Mouse (Mus musculus) intestine, embryonic 14.5 days (tissue): Measurements from ENCODE around the gene Ccdc92. TPM values are rescaled to one million over a fixed set of nuclear protein-coding genes. Genes with fewer than 3 reads are reported as not detected.

ENCODE experiments used
- ATAC-seq: fragments of 200-750 bp; cut with Nextera tagmentation; replicated peaks from 2 replicates; pipeline ENCODE4 v1.8.0; 2017; ENCODE audit warnings: low read depth, moderate number of reproducible peaks, moderate TSS enrichment, moderate library complexity; ENCODE audit not compliant: low FRiP score, low TSS enrichment
- DNase-seq: peaks from one replicate; pipeline ENCODE4 v3.0.0-alpha.2; 2018; ENCODE audit warnings: low spot score
- H3K27ac ChIP-seq: fragments of 300-500 bp; sonication (generic); 2 replicates; pipeline ENCODE4 v1.5.1; 2014; ENCODE audit warnings: low read depth, mild to moderate bottlenecking, control low read depth
- H3K27me3 ChIP-seq: fragments of 300-500 bp; sonication (generic); replicated peaks from 2 replicates; pipeline ENCODE4 v1.6.1; 2014; ENCODE audit warnings: low read length, control low read depth; ENCODE audit not compliant: control insufficient read depth, insufficient read depth
- H3K36me3 ChIP-seq: fragments of 300-500 bp; sonication (generic); 2 replicates; pipeline ENCODE4 v1.6.1; 2014; ENCODE audit warnings: low read length, control low read depth; ENCODE audit not compliant: control insufficient read depth, insufficient read depth
- H3K4me1 ChIP-seq: fragments of 300-500 bp; sonication (generic); replicated peaks from 2 replicates; pipeline ENCODE4 v1.6.1; 2014; ENCODE audit warnings: low read length, control low read depth, mixed read lengths; ENCODE audit not compliant: control insufficient read depth, insufficient read depth
- H3K4me2 ChIP-seq: fragments of 300-500 bp; sonication (generic); 2 replicates; pipeline ENCODE4 v1.6.1; 2014; ENCODE audit warnings: low read length
- H3K4me3 ChIP-seq: fragments of 300-500 bp; sonication (generic); 2 replicates; pipeline ENCODE4 v1.5.1; 2014; ENCODE audit warnings: low read depth, low read length, control low read depth, mixed read lengths
- H3K9ac ChIP-seq: fragments of 300-500 bp; sonication (generic); 2 replicates; pipeline ENCODE4 v1.6.1; 2014; ENCODE audit warnings: mild to moderate bottlenecking, low read length
- H3K9me3 ChIP-seq: fragments of 300-500 bp; sonication (generic); 2 replicates; pipeline ENCODE4 v1.6.1; 2016; ENCODE audit warnings: low read length, control low read depth; ENCODE audit not compliant: control insufficient read depth
- WGBS: fragments of 180-500 bp; shearing (Covaris S2); extraction: QIAGEN DNeasy Blood & Tissue Kit; methylation state at CpG from one replicate; pipeline ENCODE4 v1.1.7; 2014; 5-methylcytosine and 5-hydroxymethylcytosine counted together
- polyA plus RNA-seq: library from polyadenylated mRNA; unstranded; fragments of >200 nt; fragmentation: Nextera tagmentation; extraction: Ambion mirVana; gene quantifications from 2 replicates; pipeline ENCODE4 v1.2.1, GENCODE M21; 2014

Gene Ccdc92
- polyA plus RNA-seq: 6.8 and 7.4 TPM in 2 replicates

- H3K9ac ChIP-seq: peak within 1 kb of the TSS; percentile 61
- peak within 1 kb of the TSS; percentile 69 for H3K27ac ChIP-seq
- ATAC-seq: peak; percentile 93
- 0% methylated on average over 95 of the region's 103 CpGs for WGBS
- peak within 1 kb of the TSS; percentile 57 for H3K4me3 ChIP-seq
- peak within 1 kb of the TSS; percentile 68 for H3K4me2 ChIP-seq
- H3K36me3 ChIP-seq: peaks cover 13% of the 10 kb centered on the region
- H3K27me3 ChIP-seq: peaks cover 24% of the 10 kb centered on the region
- peak; percentile 97 for DNase-seq
- H3K4me1 ChIP-seq: peaks cover 12% of the 10 kb centered on the region
- no peaks in the 10 kb centered on the region for H3K9me3 ChIP-seq
Measured at GRCm38 (mm10) chr5:124862013-124862866, at the start of gene Ccdc92, which contains the start of gene Zfp664. Gene Ccdc92 (minus strand): TSS chr5:124862424. Gene Zfp664 (plus strand): TSS chr5:124862691.

- no peaks in the 10 kb centered on the region; the same call in 1 of the 2 replicates for H3K4me1 ChIP-seq
- WGBS: 15% methylated on average over 5 of the region's 5 CpGs
- no peak overlapping the region for H3K27ac ChIP-seq
- H3K9me3 ChIP-seq: no peaks in the 10 kb centered on the region
- H3K36me3 ChIP-seq: no peaks in the 10 kb centered on the region
- DNase-seq: peak; percentile 88
- H3K27me3 ChIP-seq: no peaks in the 10 kb centered on the region
- peak; percentile 73 for ATAC-seq
- no peak overlapping the region for H3K4me2 ChIP-seq
- H3K4me3 ChIP-seq: no peak overlapping the region
- H3K9ac ChIP-seq: no peak overlapping the region
Measured at GRCm38 (mm10) chr5:124908860-124909259, 46.6 kb upstream of the Ccdc92 start.

- Histone ChIP-seq H3K27me3 (no peaks in the 10 kb centered on the region), H3K9me3 (no peaks in the 10 kb centered on the region), H3K4me2 (no peak overlapping the region), H3K36me3 (no peaks in the 10 kb centered on the region), H3K27ac (no peak overlapping the region), H3K4me3 (no peak overlapping the region), H3K4me1 (no peaks in the 10 kb centered on the region; the same call in 1 of the 2 replicates), H3K9ac (no peak overlapping the region)
- 69% methylated on average over 13 of the region's 13 CpGs for WGBS
- DNase-seq (no peak), ATAC-seq (no peak)
Measured at GRCm38 (mm10) chr5:124906890-124907289, 44.7 kb upstream of the Ccdc92 start.

GRCm38 (mm10) chr5:124903852-124904251, 41.6 kb upstream of the Ccdc92 start:
- Histone ChIP-seq H3K36me3 (no peaks in the 10 kb centered on the region), H3K4me2 (no peak overlapping the region), H3K27me3 (no peaks in the 10 kb centered on the region), H3K9me3 (no peaks in the 10 kb centered on the region), H3K27ac (no peak overlapping the region), H3K4me3 (no peak overlapping the region), H3K9ac (no peak overlapping the region), H3K4me1 (peaks cover 8% of the 10 kb centered on the region)
- no peak for ATAC-seq
- WGBS: 79% methylated on average over 4 of the region's 4 CpGs
- no peak for DNase-seq

GRCm38 (mm10) chr5:124902195-124902594, 40.0 kb upstream of the Ccdc92 start:
- Histone ChIP-seq H3K27ac (no peak overlapping the region), H3K27me3 (no peaks in the 10 kb centered on the region), H3K9ac (no peak overlapping the region), H3K4me1 (peaks cover 8% of the 10 kb centered on the region), H3K9me3 (no peaks in the 10 kb centered on the region), H3K4me3 (no peak overlapping the region), H3K36me3 (no peaks in the 10 kb centered on the region), H3K4me2 (no peak overlapping the region)
- WGBS: 82% methylated on average over 10 of the region's 10 CpGs
- ATAC-seq (no peak), DNase-seq (no peak)

- Histone ChIP-seq H3K36me3 (no peaks in the 10 kb centered on the region), H3K4me1 (peaks cover 8% of the 10 kb centered on the region), H3K9ac (no peak overlapping the region), H3K4me3 (no peak overlapping the region), H3K4me2 (no peak overlapping the region), H3K27ac (no peak overlapping the region), H3K27me3 (no peaks in the 10 kb centered on the region), H3K9me3 (no peaks in the 10 kb centered on the region)
- DNase-seq: no peak
- no peak for ATAC-seq
- WGBS: 90% methylated on average over 6 of the region's 6 CpGs
Measured at GRCm38 (mm10) chr5:124901675-124902074, 39.5 kb upstream of the Ccdc92 start.

GRCm38 (mm10) chr5:124900738-124901490, 38.7 kb upstream of the Ccdc92 start:
- no peak overlapping the region for H3K4me2 ChIP-seq
- H3K27ac ChIP-seq: no peak overlapping the region
- ATAC-seq: no peak

GRCm38 (mm10) chr5:124899945-124900631, 37.9 kb upstream of the Ccdc92 start:
- Histone ChIP-seq H3K27ac (peak overlapping the region; percentile 14; the same call in 1 of the 2 replicates), H3K9ac (no peak overlapping the region)

More at GRCm38 (mm10) chr5:124900738-124901490, 38.7 kb upstream of the Ccdc92 start:
- H3K9me3 ChIP-seq: no peaks in the 10 kb centered on the region
- H3K27me3 ChIP-seq: no peaks in the 10 kb centered on the region
- no peaks in the 10 kb centered on the region for H3K36me3 ChIP-seq
- no peak overlapping the region for H3K9ac ChIP-seq
- H3K4me1 ChIP-seq: peaks cover 11% of the 10 kb centered on the region
- no peak for DNase-seq
- 62% methylated on average over 19 of the region's 19 CpGs for WGBS
- no peak overlapping the region for H3K4me3 ChIP-seq

More at GRCm38 (mm10) chr5:124899945-124900631, 37.9 kb upstream of the Ccdc92 start:
- H3K4me2 ChIP-seq: peak overlapping the region; percentile 39
- H3K4me3 ChIP-seq: 0 out of 2 replicates have a peak overlapping the region, but pooled peaks have one; percentile 8
- ATAC-seq: peak; percentile 51
- no peaks in the 10 kb centered on the region for H3K36me3 ChIP-seq
- no peaks in the 10 kb centered on the region for H3K27me3 ChIP-seq
- peak; percentile 97 for DNase-seq
- H3K9me3 ChIP-seq: no peaks in the 10 kb centered on the region
- H3K4me1 ChIP-seq: peaks cover 12% of the 10 kb centered on the region
- 22% methylated on average over 20 of the region's 20 CpGs for WGBS
